14 mouse cellular contexts compared by ENCODE assay signal in genomic region chr14:89610670-89611069, GRCm38 (mm10).
"Had no signal": no experiment of that assay in that cellular context is flagged by ENCODE, and none has a peak within 500 bp of the region (broad histone marks: within the 10 kb centered on the region; RNA-seq: fewer than 3 reads in every experiment).

No protein-coding gene starts in this region.

- H3K4me3 ChIP-seq: left cerebral cortex, adult 2 months; limb, embryonic 15.5 days; liver, embryonic 13.5 days; midbrain, embryonic 10.5 days; myocyte; neural tube, embryonic 15.5 days had no signal

- H3K27me3 ChIP-seq: limb, embryonic 15.5 days; liver, embryonic 13.5 days; neural tube, embryonic 15.5 days had no signal

- H3K9ac ChIP-seq: limb, embryonic 15.5 days; liver, embryonic 13.5 days; neural tube, embryonic 15.5 days had no signal

- DNase-seq: kidney, adult 11 months; kidney, postnatal 14 days; liver, embryonic 13.5 days; lung, adult 18-20 months; lung, postnatal 4 days; midbrain, embryonic 14.5 days; right cerebral cortex, adult 18-20 months; right cerebral cortex, postnatal 25 days; thymus, postnatal 4 days had no signal

- H3K9me3 ChIP-seq: limb, embryonic 15.5 days; liver, embryonic 13.5 days; midbrain, embryonic 10.5 days; neural tube, embryonic 15.5 days had no signal

- H3K36me3 ChIP-seq: limb, embryonic 15.5 days; liver, embryonic 13.5 days; midbrain, embryonic 10.5 days; neural tube, embryonic 15.5 days had no signal

- H3K4me2 ChIP-seq: limb, embryonic 15.5 days; liver, embryonic 13.5 days; neural tube, embryonic 15.5 days had no signal

- H3K4me1 ChIP-seq: limb, embryonic 15.5 days; liver, embryonic 13.5 days; midbrain, embryonic 10.5 days; neural tube, embryonic 15.5 days had no signal

- H3K27ac ChIP-seq: left cerebral cortex, adult 2 months; limb, embryonic 15.5 days; liver, embryonic 13.5 days; midbrain, embryonic 10.5 days; neural tube, embryonic 15.5 days had no signal
